Mouse (Mus musculus) A20 (cell line): ENCODE data around the gene Gorasp1.
A peak's percentile ranks its signal among the peaks of the same experiment; 100 is the strongest.

ENCODE experiments used
- DNase-seq: peaks from one replicate; pipeline ENCODE4 v3.0.0-alpha.2; 2011; ENCODE audit warnings: low read depth, low spot score

Gorasp1 gene

GRCm38 (mm10) chr9:119972582-119972981 lies 35.2 kb upstream of the Gorasp1 start:
- DNase-seq: no peak

- DNase-seq: no peak
Measured at GRCm38 (mm10) chr9:119972166-119972565, 34.8 kb upstream of the Gorasp1 start.

GRCm38 (mm10) chr9:119970763-119971656 lies 33.6 kb upstream of the Gorasp1 start:
- no peak for DNase-seq

GRCm38 (mm10) chr9:119970221-119970620 lies 32.9 kb upstream of the Gorasp1 start:
- peak; percentile 56 for DNase-seq

- DNase-seq: no peak
Measured at GRCm38 (mm10) chr9:119969811-119970210, 32.4 kb upstream of the Gorasp1 start.

- no peak for DNase-seq
Measured at GRCm38 (mm10) chr9:119966221-119966910, 29.0 kb upstream of the Gorasp1 start.

- DNase-seq: no peak
Measured at GRCm38 (mm10) chr9:119965186-119965585, 27.8 kb upstream of the Gorasp1 start.

GRCm38 (mm10) chr9:119964206-119964605 lies 26.8 kb upstream of the Gorasp1 start:
- DNase-seq: no peak

- DNase-seq: peak; percentile 86
Measured at GRCm38 (mm10) chr9:119962987-119963667, 25.8 kb upstream of the Gorasp1 start.

- DNase-seq: no peak
Measured at GRCm38 (mm10) chr9:119962216-119962615, 24.9 kb upstream of the Gorasp1 start.

GRCm38 (mm10) chr9:119958835-119959234 lies 21.5 kb upstream of the Gorasp1 start:
- no peak for DNase-seq

GRCm38 (mm10) chr9:119951388-119951787 lies 14.0 kb upstream of the Gorasp1 start:
- no peak for DNase-seq

GRCm38 (mm10) chr9:119950434-119950833 lies 13.1 kb upstream of the Gorasp1 start:
- DNase-seq: no peak

- no peak for DNase-seq
Measured at GRCm38 (mm10) chr9:119948804-119949203, 11.4 kb upstream of the Gorasp1 start.

- DNase-seq: peak; percentile 67
Measured at GRCm38 (mm10) chr9:119945173-119945900, 8.0 kb upstream of the Gorasp1 start.

GRCm38 (mm10) chr9:119943326-119943725 lies 6.0 kb upstream of the Gorasp1 start:
- DNase-seq: no peak

GRCm38 (mm10) chr9:119941861-119942260 lies 4.5 kb upstream of the Gorasp1 start:
- no peak for DNase-seq

- no peak for DNase-seq
Measured at GRCm38 (mm10) chr9:119941407-119941806, 4.0 kb upstream of the Gorasp1 start.

- DNase-seq: no peak
Measured at GRCm38 (mm10) chr9:119939646-119940045, 2.3 kb upstream of the Gorasp1 start.

- peak; percentile 12 for DNase-seq
Measured at GRCm38 (mm10) chr9:119938496-119938895, 1.1 kb upstream of the Gorasp1 start.

- no peak for DNase-seq
Measured at GRCm38 (mm10) chr9:119933675-119934074, 3.7 kb downstream of the Gorasp1 start.
